Mouse (Mus musculus): ENCODE results near the gene Atl1. TPM values are rescaled to one million over a fixed set of nuclear protein-coding genes. Genes with fewer than 3 reads are reported as not detected.

Gene Atl1
- polyA plus RNA-seq, 1 experiment from 2014 or later, result 155 TPM

DNA sequence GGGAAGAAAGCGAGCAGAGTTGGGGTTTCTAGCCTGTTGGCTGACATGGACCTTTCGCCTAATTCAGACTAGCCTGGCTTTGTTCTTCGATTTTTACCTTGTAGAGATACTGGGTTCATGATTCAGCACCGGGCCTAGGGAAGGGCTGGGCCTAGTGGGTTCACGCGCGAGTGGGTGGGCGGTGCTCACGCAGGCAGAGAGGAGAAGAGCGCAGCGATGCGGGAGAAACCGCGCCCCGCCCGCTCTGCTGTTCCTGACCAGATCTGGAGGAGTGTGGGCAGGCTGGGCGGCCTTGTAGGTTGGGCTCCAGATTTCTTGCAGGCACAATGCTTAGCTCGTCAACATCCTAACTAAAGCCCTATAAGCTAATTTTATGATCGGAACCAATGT lies 16.1 kb downstream of the Atl1 start:
- WGBS, result 17% methylated on average over 19 of the region's 19 CpGs
- H3K4me2 ChIP-seq, result peak overlapping the region; percentile 68
- no peaks in the 10 kb centered on the region for H3K27me3 ChIP-seq (replicated peaks)
- peaks cover 24% of the 10 kb centered on the region for H3K4me1 ChIP-seq
- peak overlapping the region; percentile 64 for H3K4me3 ChIP-seq (replicated peaks)
- no peaks in the 10 kb centered on the region for H3K9me3 ChIP-seq (replicated peaks)
- H3K36me3 ChIP-seq, result no peaks in the 10 kb centered on the region
- H3K9ac ChIP-seq (replicated peaks), result peak overlapping the region; percentile 85
- peak; percentile 89 for ATAC-seq (ENCODE audit: low FRiP score)
- peak overlapping the region; percentile 97 for H3K27ac ChIP-seq (replicated peaks)

DNA sequence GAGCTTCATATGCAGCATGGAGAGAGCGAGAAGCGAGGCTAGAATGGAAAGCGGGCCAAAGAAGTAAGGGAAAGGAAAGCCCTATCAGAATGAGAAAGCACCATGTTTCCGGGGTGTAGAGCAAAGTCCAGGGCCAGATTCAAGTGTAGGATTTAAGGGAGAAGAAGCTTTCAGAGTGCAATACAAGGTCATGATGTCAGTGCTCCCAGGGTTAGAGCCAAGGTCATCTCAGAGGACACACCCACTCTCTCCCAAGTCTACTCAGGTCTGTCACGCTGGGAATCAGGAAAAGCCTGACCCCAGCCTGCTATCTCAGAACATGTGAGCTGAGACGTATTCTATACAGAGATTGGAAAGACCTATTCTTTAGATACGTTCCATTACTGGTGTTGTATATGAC lies 19.5 kb downstream of the Atl1 start:
- Histone ChIP-seq H3K4me2 (no peak overlapping the region), H3K9me3 (replicated peaks) (no peaks in the 10 kb centered on the region), H3K27me3 (replicated peaks) (no peaks in the 10 kb centered on the region), H3K4me1 (peaks cover 22% of the 10 kb centered on the region), H3K9ac (replicated peaks) (no peak overlapping the region), H3K27ac (replicated peaks) (no peak overlapping the region), H3K36me3 (no peaks in the 10 kb centered on the region), H3K4me3 (replicated peaks) (no peak overlapping the region)
- 90% methylated on average over 7 of the region's 7 CpGs for WGBS
- ATAC-seq (ENCODE audit: low FRiP score), result no peak

DNA sequence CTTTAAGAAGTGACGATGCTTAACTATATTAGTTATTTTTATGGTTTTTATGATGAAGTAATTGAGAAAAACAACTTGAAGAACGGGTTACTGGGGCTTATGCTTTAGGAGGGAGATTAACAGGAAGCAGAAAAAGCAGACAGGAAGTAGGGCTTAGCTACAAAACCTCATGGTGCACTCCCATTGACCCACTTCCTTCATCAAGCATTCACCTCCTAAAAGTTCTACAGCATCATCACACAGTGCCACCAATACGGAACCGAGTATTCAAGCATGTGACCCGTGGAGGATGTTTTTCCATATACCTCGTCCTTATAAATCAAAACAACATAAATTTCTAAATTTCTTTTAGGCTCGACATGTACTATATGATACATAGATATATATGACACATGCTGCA lies 20.3 kb downstream of the Atl1 start:
- WGBS, result 92% methylated on average over 7 of the region's 7 CpGs
- H3K4me3 ChIP-seq (replicated peaks), result no peak overlapping the region
- no peaks in the 10 kb centered on the region for H3K27me3 ChIP-seq (replicated peaks)

DNA sequence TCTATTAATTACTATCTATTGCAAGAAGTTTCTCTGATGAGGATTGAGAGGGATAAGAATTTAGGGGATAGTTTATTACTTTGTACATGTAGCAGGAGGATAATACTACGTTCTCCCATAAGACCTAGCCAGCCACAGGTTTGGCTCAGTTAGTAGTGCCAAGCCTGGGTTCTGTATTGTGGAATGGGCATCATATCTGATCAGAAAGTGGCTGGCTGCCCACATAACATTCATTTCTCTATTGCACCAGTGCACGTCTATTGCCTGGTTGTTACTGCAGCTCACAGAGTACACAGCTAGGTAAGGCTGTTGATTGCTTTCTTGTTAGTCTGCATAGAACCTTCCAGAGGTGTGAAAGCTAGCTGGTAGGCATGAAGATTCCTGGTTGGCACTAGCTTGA lies 25.5 kb downstream of the Atl1 start:
- Histone ChIP-seq H3K27ac (replicated peaks) (no peak overlapping the region), H3K4me2 (no peak overlapping the region), H3K9ac (replicated peaks) (no peak overlapping the region), H3K27me3 (replicated peaks) (no peaks in the 10 kb centered on the region), H3K9me3 (replicated peaks) (no peaks in the 10 kb centered on the region), H3K4me3 (replicated peaks) (no peak overlapping the region), H3K36me3 (no peaks in the 10 kb centered on the region), H3K4me1 (no peaks in the 10 kb centered on the region)
- no peak for ATAC-seq (ENCODE audit: low FRiP score)
- WGBS, result 85% methylated on average over 2 of the region's 2 CpGs

More for the DNA sequence above, 20.3 kb downstream of the Atl1 start:
- ATAC-seq (ENCODE audit: low FRiP score), result no peak
- peaks cover 14% of the 10 kb centered on the region for H3K4me1 ChIP-seq
- no peak overlapping the region for H3K27ac ChIP-seq (replicated peaks)
- no peak overlapping the region for H3K4me2 ChIP-seq
- no peaks in the 10 kb centered on the region for H3K9me3 ChIP-seq (replicated peaks)
- no peak overlapping the region for H3K9ac ChIP-seq (replicated peaks)
- no peaks in the 10 kb centered on the region for H3K36me3 ChIP-seq

DNA sequence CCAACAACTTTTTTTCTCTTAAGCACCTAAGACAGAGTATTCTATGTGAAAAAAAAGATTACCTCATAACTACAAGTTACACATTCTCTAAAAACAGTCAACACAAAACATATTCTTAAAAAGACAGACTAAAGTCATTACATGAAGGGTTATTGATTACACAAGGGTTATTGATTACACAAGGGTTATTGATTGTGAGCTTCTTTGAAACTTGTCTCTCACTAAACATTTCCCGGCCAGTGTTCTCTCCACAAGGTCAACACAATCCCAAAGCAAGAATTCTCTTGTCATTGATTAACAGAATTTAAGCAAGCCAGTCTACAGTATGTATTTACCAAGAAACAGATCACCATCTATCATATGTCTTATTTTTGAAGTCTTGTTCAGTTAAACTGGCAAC lies 29.7 kb downstream of the Atl1 start:
- 83% methylated on average over 1 of the region's 1 CpGs for WGBS

DNA sequence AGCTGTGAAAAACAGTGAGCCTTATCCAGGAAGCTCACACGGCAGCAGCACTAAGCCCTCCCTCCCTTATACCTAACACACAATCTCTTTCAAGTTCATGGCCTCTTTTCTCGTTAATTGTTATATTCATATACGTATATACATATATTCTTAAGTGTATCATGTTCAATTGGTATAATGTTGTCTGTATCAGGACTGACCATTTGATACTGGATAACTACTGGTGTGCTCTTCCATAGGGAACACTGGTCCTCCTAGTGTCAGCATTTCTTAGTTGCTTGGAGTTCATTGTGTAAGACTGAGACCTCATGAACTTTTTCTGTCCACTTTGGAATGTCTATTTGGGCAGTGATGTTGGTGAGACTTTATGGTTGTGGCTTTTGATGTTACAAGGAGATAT lies 30.7 kb downstream of the Atl1 start:
- Histone ChIP-seq H3K4me1 (no peaks in the 10 kb centered on the region), H3K36me3 (peaks cover 13% of the 10 kb centered on the region)
- 84% methylated on average over 3 of the region's 3 CpGs for WGBS

More for the DNA sequence above, 29.7 kb downstream of the Atl1 start:
- no peak for ATAC-seq (ENCODE audit: low FRiP score)
- no peaks in the 10 kb centered on the region for H3K4me1 ChIP-seq
- H3K4me3 ChIP-seq (replicated peaks), result no peak overlapping the region
- H3K4me2 ChIP-seq, result no peak overlapping the region
- no peak overlapping the region for H3K9ac ChIP-seq (replicated peaks)
- no peaks in the 10 kb centered on the region for H3K9me3 ChIP-seq (replicated peaks)
- peaks cover 8% of the 10 kb centered on the region for H3K36me3 ChIP-seq
- no peak overlapping the region for H3K27ac ChIP-seq (replicated peaks)
- H3K27me3 ChIP-seq (replicated peaks), result no peaks in the 10 kb centered on the region

DNA sequence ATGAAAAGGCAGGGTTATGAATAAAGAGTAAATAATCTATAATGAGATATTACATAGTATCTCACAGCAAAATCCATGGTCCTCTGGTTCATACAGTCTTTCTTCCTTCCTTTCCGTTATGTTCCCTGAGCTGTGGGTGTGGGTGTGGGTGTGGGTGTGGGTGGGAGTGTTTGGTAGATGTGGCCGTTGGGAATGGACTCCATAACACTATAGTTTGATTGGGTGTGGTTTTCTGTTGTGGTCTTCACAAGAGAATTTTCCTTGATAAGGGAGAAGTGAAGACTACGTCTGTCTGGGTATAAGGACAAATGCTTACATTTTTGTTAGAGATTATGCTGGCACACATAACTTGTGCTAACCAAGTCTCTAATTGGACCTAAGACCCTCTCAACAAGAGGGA lies 31.2 kb downstream of the Atl1 start:
- Histone ChIP-seq H3K36me3 (peaks cover 13% of the 10 kb centered on the region), H3K9ac (replicated peaks) (no peak overlapping the region), H3K4me2 (no peak overlapping the region), H3K27ac (replicated peaks) (no peak overlapping the region), H3K4me3 (replicated peaks) (no peak overlapping the region), H3K4me1 (no peaks in the 10 kb centered on the region), H3K9me3 (replicated peaks) (no peaks in the 10 kb centered on the region), H3K27me3 (replicated peaks) (no peaks in the 10 kb centered on the region)
- no peak for ATAC-seq (ENCODE audit: low FRiP score)
- WGBS, result 67% methylated on average over 3 of the region's 3 CpGs

More for the DNA sequence above, 30.7 kb downstream of the Atl1 start:
- Histone ChIP-seq H3K27me3 (replicated peaks) (no peaks in the 10 kb centered on the region), H3K9me3 (replicated peaks) (no peaks in the 10 kb centered on the region), H3K9ac (replicated peaks) (no peak overlapping the region), H3K4me3 (replicated peaks) (no peak overlapping the region), H3K27ac (replicated peaks) (no peak overlapping the region), H3K4me2 (no peak overlapping the region)
- no peak for ATAC-seq (ENCODE audit: low FRiP score)

DNA sequence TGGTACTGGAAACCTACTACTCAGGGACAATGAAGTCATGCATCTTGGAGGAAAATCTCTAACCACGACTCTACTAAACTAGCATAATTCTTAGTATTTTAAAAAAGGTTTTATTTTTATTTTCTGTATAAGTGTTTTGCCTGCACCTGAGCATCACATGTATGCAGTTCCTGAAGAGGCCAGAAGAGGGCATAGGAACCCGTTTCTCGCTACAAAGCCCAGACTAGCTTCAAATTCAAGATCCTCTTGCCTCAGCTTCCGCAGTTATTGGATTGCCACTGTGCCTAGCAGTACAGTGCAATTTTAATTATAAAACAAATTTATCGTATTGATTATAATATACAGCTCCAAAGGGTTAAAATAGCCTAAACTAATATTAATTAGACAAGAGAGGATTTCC lies 31.6 kb downstream of the Atl1 start:
- H3K27me3 ChIP-seq (replicated peaks), result no peaks in the 10 kb centered on the region
- no peak overlapping the region for H3K4me3 ChIP-seq (replicated peaks)
- no peak overlapping the region for H3K27ac ChIP-seq (replicated peaks)
- WGBS, result 14% methylated on average over 5 of the region's 5 CpGs
- no peaks in the 10 kb centered on the region for H3K4me1 ChIP-seq
- H3K9ac ChIP-seq (replicated peaks), result no peak overlapping the region
- H3K9me3 ChIP-seq (replicated peaks), result no peaks in the 10 kb centered on the region
- ATAC-seq (ENCODE audit: low FRiP score), result no peak
- H3K36me3 ChIP-seq, result peaks cover 13% of the 10 kb centered on the region
- H3K4me2 ChIP-seq, result no peak overlapping the region

DNA sequence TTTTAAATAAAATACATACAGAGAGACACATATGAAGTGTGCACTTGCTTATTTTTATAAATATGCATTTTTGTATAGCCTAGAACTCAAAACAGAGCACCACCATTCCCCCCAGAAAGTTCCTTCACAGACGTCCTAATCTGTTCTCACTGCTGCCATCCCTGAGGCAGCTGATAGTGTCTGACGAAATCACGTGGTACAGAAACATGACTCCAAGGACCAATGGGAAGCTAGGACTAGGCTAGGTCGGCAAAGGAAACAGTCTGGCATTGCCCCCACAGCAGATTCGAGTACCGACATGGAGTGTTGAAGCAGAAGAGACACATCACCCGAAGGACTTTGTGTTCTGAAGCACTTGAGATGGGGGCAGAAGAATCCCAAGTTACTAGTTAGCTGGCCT lies 34.3 kb downstream of the Atl1 start:
- Histone ChIP-seq H3K27ac (replicated peaks) (no peak overlapping the region), H3K9me3 (replicated peaks) (no peaks in the 10 kb centered on the region), H3K36me3 (peaks cover 26% of the 10 kb centered on the region), H3K27me3 (replicated peaks) (no peaks in the 10 kb centered on the region), H3K4me1 (no peaks in the 10 kb centered on the region), H3K4me3 (replicated peaks) (no peak overlapping the region), H3K9ac (replicated peaks) (no peak overlapping the region), H3K4me2 (no peak overlapping the region)
- 61% methylated on average over 7 of the region's 7 CpGs for WGBS
- no peak for ATAC-seq (ENCODE audit: low FRiP score)

DNA sequence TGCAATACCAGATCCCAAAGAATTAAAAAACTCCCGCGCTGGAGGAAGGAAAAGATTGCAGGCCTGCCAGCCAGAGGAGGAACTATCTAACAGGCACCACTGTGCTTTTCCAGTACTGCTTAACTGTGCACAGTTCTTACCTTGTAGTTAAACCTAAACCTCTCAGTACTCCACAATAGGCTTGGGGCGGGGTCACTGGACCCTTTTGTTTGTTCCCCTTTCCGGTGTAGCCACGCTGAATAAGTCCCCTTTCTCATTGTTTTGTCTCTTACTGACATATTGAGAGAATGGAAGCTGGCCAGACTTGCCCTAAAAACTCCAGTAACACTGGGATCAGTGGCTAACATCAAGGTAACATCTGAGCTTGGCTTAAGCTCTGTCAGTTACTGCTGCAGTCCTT lies 45.3 kb downstream of the Atl1 start:
- ATAC-seq (ENCODE audit: low FRiP score), result no peak
- Histone ChIP-seq H3K4me1 (no peaks in the 10 kb centered on the region), H3K4me2 (no peak overlapping the region), H3K27ac (replicated peaks) (no peak overlapping the region), H3K9ac (replicated peaks) (no peak overlapping the region), H3K4me3 (replicated peaks) (no peak overlapping the region), H3K36me3 (peaks cover 52% of the 10 kb centered on the region), H3K9me3 (replicated peaks) (no peaks in the 10 kb centered on the region), H3K27me3 (replicated peaks) (no peaks in the 10 kb centered on the region)
- 50% methylated on average over 5 of the region's 5 CpGs for WGBS

DNA sequence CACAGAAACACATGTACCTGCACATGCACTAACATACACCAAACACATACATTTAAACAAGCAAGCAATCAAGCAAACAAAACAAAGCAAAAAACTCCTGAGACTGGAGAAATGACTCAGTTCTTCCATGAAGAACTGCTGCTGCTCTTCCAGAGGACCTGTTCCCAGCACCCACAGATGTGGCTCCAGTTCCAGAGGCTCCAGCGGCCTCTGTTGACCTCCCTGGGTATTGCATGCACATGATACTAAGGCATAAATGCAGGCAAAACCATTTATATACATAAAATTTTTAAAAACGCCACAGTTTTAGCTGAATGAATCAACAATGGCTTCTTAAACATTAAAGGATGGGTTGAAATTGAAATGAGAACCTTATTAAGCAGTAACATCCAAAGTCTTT lies 46.9 kb downstream of the Atl1 start:
- no peaks in the 10 kb centered on the region for H3K27me3 ChIP-seq (replicated peaks)
- no peak for ATAC-seq (ENCODE audit: low FRiP score)
- peaks cover 49% of the 10 kb centered on the region for H3K36me3 ChIP-seq
- no peaks in the 10 kb centered on the region for H3K9me3 ChIP-seq (replicated peaks)
- no peak overlapping the region for H3K27ac ChIP-seq (replicated peaks)
- WGBS, result 64% methylated on average over 2 of the region's 2 CpGs
- no peak overlapping the region for H3K4me2 ChIP-seq
- no peak overlapping the region for H3K9ac ChIP-seq (replicated peaks)
- no peak overlapping the region for H3K4me3 ChIP-seq (replicated peaks)
- H3K4me1 ChIP-seq, result no peaks in the 10 kb centered on the region

DNA sequence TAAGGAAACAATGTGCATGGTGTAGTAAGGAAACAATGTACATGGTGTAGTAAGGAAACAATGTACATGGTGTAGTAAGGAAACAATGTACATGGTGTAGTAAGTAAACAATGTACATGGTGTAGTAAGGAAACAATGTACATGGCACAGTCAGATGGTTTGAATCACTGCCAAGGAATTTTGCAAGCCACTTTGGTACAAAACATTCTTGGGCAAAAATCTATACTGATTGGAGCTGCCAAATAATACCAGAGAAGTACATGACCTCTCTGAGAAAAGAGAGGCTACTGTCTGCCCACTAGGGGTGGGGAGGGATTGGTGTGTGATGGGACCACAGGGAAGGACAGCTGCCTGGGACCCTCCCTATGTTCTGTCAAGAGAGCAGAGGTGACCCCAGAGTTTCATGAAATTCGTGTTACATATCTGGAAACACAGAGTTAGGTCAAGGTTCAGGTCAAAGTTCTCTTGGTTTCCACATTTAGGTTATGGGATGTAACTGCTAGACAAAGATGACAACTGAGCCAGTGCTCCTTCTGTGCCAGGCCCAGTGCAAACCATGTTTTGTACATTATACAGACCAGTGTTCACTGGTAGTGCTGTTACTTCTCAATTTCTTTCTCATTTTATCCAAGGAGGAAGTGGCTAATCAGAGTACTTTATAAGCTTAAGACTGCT lies 49.4 kb downstream of the Atl1 start:
- no peak overlapping the region for H3K4me3 ChIP-seq (replicated peaks)
- H3K36me3 ChIP-seq, result peaks cover 42% of the 10 kb centered on the region
- ATAC-seq (ENCODE audit: low FRiP score), result no peak
- H3K4me1 ChIP-seq, result no peaks in the 10 kb centered on the region
- no peak overlapping the region for H3K4me2 ChIP-seq
- no peak overlapping the region for H3K27ac ChIP-seq (replicated peaks)
- H3K27me3 ChIP-seq (replicated peaks), result no peaks in the 10 kb centered on the region
- H3K9ac ChIP-seq (replicated peaks), result no peak overlapping the region
- 60% methylated on average over 1 of the region's 1 CpGs for WGBS
- no peaks in the 10 kb centered on the region for H3K9me3 ChIP-seq (replicated peaks)

Data from neural tube, embryonic 15.5 days (tissue).